Mouse (Mus musculus) neural tube, embryonic 15.5 days (tissue): ENCODE data around the gene Gm7347. TPM values are rescaled to one million over a fixed set of nuclear protein-coding genes. Genes with fewer than 3 reads are reported as not detected.

ENCODE experiments used
- polyA plus RNA-seq: library from polyadenylated mRNA; unstranded; fragments of >200 nt; fragmentation: Nextera tagmentation; extraction: Ambion mirVana; gene quantifications from 2 replicates; pipeline ENCODE4 v1.2.1, GENCODE M21; 2015

The Gm7347 gene
- polyA plus RNA-seq, 1 experiment from 2014 or later, result 0.22 TPM

Other genes starting within 250 kb of the Gm7347 start
- 0.10 and 0.17 TPM in 2 replicates for gene Gm21663, start 116.2 kb downstream of the Gm7347 start, polyA plus RNA-seq
- gene Gm21671, start 104.2 kb downstream of the Gm7347 start, polyA plus RNA-seq, result 0.23 TPM in 1 of 2 replicates, not detected in the other
- 0.26 and 0.42 TPM in 2 replicates for gene Gm21680, start 85.9 kb downstream of the Gm7347 start, polyA plus RNA-seq
- gene Gm21698, start 69.9 kb downstream of the Gm7347 start, polyA plus RNA-seq, result 0.08 and 0.22 TPM in 2 replicates
- 0.40 and 0.57 TPM in 2 replicates for gene Gm1979, start 53.8 kb downstream of the Gm7347 start, polyA plus RNA-seq
- 0.13 and 0.18 TPM in 2 replicates for gene Gm5862, start 35.7 kb downstream of the Gm7347 start, polyA plus RNA-seq
- gene Speer4a, start 19.0 kb downstream of the Gm7347 start, polyA plus RNA-seq, result 0.22 and 0.27 TPM in 2 replicates
- gene Gm10471, start 30.7 kb upstream of the Gm7347 start, polyA plus RNA-seq, result 0.14 TPM in 1 of 2 replicates, not detected in the other
- 0.24 and 0.28 TPM in 2 replicates for gene 5031410I06Rik, start 46.8 kb upstream of the Gm7347 start, polyA plus RNA-seq
- 0.18 and 0.19 TPM in 2 replicates for gene Gm10220, start 62.8 kb upstream of the Gm7347 start, polyA plus RNA-seq
- gene Gm7361, start 199.1 kb upstream of the Gm7347 start, polyA plus RNA-seq, result 0.46 and 0.51 TPM in 2 replicates